Mouse (Mus musculus) heart, embryonic 10.5 days (tissue): ENCODE measurements around the gene Cenph. TPM values are rescaled to one million over a fixed set of nuclear protein-coding genes. Genes with fewer than 3 reads are reported as not detected.
"Not testable (repeated sequence)": the region's sequence is repeated elsewhere in the genome, so short reads cannot be mapped to it uniquely, and the experiment has no call there.

Experiments
- DNase-seq: peaks from one replicate; pipeline ENCODE4 v3.0.0-alpha.2; 2017; ENCODE audit warnings: low spot score
- H3K27ac ChIP-seq: fragments of 300-500 bp; sonication (generic); 2 replicates; pipeline ENCODE4 v1.5.1; 2016; ENCODE audit warnings: mild to moderate bottlenecking
- H3K27me3 ChIP-seq: fragments of 300-500 bp; sonication (generic); 2 replicates; pipeline ENCODE4 v1.6.1; 2016; ENCODE audit warnings: mild to moderate bottlenecking; ENCODE audit not compliant: poor library complexity, insufficient read depth, severe bottlenecking
- H3K36me3 ChIP-seq: fragments of 300-500 bp; sonication (generic); 2 replicates; pipeline ENCODE4 v1.6.1; 2016; ENCODE audit warnings: mild to moderate bottlenecking, moderate library complexity
- H3K4me1 ChIP-seq: fragments of 300-500 bp; sonication (generic); 2 replicates; pipeline ENCODE4 v1.6.1; 2016; ENCODE audit warnings: mild to moderate bottlenecking
- H3K4me3 ChIP-seq: fragments of 300-500 bp; sonication (generic); 2 replicates; pipeline ENCODE4 v1.5.1; 2016; ENCODE audit warnings: mild to moderate bottlenecking, moderate library complexity
- H3K9me3 ChIP-seq: fragments of 300-500 bp; sonication (generic); 2 replicates; pipeline ENCODE4 v1.6.1; 2016; ENCODE audit warnings: mild to moderate bottlenecking, moderate library complexity
- WGBS: fragments of 180-500 bp; shearing (Covaris S2); methylation state at CpG from one replicate; pipeline ENCODE4 v1.1.7; 2016; 5-methylcytosine and 5-hydroxymethylcytosine counted together
- polyA plus RNA-seq: library from polyadenylated mRNA; unstranded; fragments of >200 nt; fragmentation: Nextera tagmentation; extraction: Ambion mirVana; gene quantifications from 2 replicates; pipeline ENCODE4 v1.2.1, GENCODE M21; 2016

The Cenph gene
- polyA plus RNA-seq, 1 experiment from 2014 or later = 38.1 TPM

- peak; percentile 51 for DNase-seq
- H3K4me1 ChIP-seq = peaks cover 12% of the 10 kb centered on the region
- 81% methylated on average over 5 of the region's 5 CpGs for WGBS
- no peaks in the 10 kb centered on the region for H3K27me3 ChIP-seq
- H3K4me3 ChIP-seq = peak overlapping the region; percentile 82; the same call in 1 of the 2 replicates
- no peak overlapping the region for H3K27ac ChIP-seq
- peaks cover 24% of the 10 kb centered on the region; the same call in 1 of the 2 replicates for H3K36me3 ChIP-seq
- no peaks in the 10 kb centered on the region for H3K9me3 ChIP-seq
Observed at GRCm38 (mm10) chr13:100742831-100743230, 32.9 kb downstream of the Cenph start.

GRCm38 (mm10) chr13:100732756-100733155 is 42.9 kb downstream of the Cenph start:
- WGBS = 87% methylated on average over 2 of the region's 2 CpGs
- no peaks in the 10 kb centered on the region for H3K27me3 ChIP-seq
- no peaks in the 10 kb centered on the region for H3K9me3 ChIP-seq
- peaks cover 38% of the 10 kb centered on the region for H3K36me3 ChIP-seq
- DNase-seq = no peak
- H3K4me3 ChIP-seq = no peak overlapping the region
- H3K4me1 ChIP-seq = peaks cover 17% of the 10 kb centered on the region
- no peak overlapping the region for H3K27ac ChIP-seq

- Histone ChIP-seq H3K4me3 (peak overlapping the region; percentile 82), H3K36me3 (peaks cover 30% of the 10 kb centered on the region), H3K4me1 (peaks cover 19% of the 10 kb centered on the region), H3K27ac (peak overlapping the region; percentile 97)
- DNase-seq, H3K9me3 ChIP-seq, H3K27me3 ChIP-seq: not testable (repeated sequence)
- 86% methylated on average over 6 of the region's 6 CpGs for WGBS
Observed at GRCm38 (mm10) chr13:100731462-100732046, 44.1 kb downstream of the Cenph start.

GRCm38 (mm10) chr13:100730861-100731176 is 44.9 kb downstream of the Cenph start, which contains the start of gene Cdk7:
Gene Cdk7 (minus strand): TSS chr13:100730939.
- peak within 1 kb of the TSS; percentile 82 for H3K4me3 ChIP-seq
- peaks cover 22% of the 10 kb centered on the region for H3K4me1 ChIP-seq
- peak; percentile 98 for DNase-seq
- no peaks in the 10 kb centered on the region for H3K9me3 ChIP-seq
- peak within 1 kb of the TSS; percentile 97 for H3K27ac ChIP-seq
- no peaks in the 10 kb centered on the region for H3K27me3 ChIP-seq
- under 1% methylated on average over 19 of the region's 19 CpGs for WGBS
- peaks cover 28% of the 10 kb centered on the region for H3K36me3 ChIP-seq

GRCm38 (mm10) chr13:100730153-100730860 is 45.4 kb downstream of the Cenph start:
- Histone ChIP-seq H3K4me3 (peak overlapping the region; percentile 82), H3K36me3 (peaks cover 29% of the 10 kb centered on the region), H3K27ac (peak overlapping the region; percentile 97), H3K4me1 (peaks cover 24% of the 10 kb centered on the region), H3K9me3 (no peaks in the 10 kb centered on the region), H3K27me3 (no peaks in the 10 kb centered on the region)
- WGBS = 2% methylated on average over 30 of the region's 30 CpGs
- no peak for DNase-seq

- not testable (repeated sequence) for H3K27me3 ChIP-seq, DNase-seq, H3K9me3 ChIP-seq, H3K27ac ChIP-seq
- Histone ChIP-seq H3K4me3 (peak overlapping the region; percentile 82; the same call in 1 of the 2 replicates), H3K36me3 (peaks cover 35% of the 10 kb centered on the region), H3K4me1 (peaks cover 28% of the 10 kb centered on the region)
- 90% methylated on average over 4 of the region's 4 CpGs for whole genome bisulfite sequencing
Observed at GRCm38 (mm10) chr13:100728530-100728929, 47.2 kb downstream of the Cenph start.

GRCm38 (mm10) chr13:100728086-100728485 is 47.6 kb downstream of the Cenph start:
- WGBS = 38% methylated on average over 5 of the region's 5 CpGs
- Histone ChIP-seq H3K4me3 (0 out of 2 replicates have a peak overlapping the region, but pooled peaks have one; percentile 18), H3K27ac (no peak overlapping the region), H3K9me3 (no peaks in the 10 kb centered on the region), H3K27me3 (no peaks in the 10 kb centered on the region), H3K36me3 (peaks cover 35% of the 10 kb centered on the region), H3K4me1 (peaks cover 28% of the 10 kb centered on the region)
- DNase-seq = peak; percentile 63

- peak; percentile 71 for DNase-seq
- WGBS = 54% methylated on average over 10 of the region's 10 CpGs
- Histone ChIP-seq H3K36me3 (peaks cover 62% of the 10 kb centered on the region), H3K27ac (no peak overlapping the region), H3K9me3 (no peaks in the 10 kb centered on the region), H3K27me3 (no peaks in the 10 kb centered on the region), H3K4me1 (peaks cover 28% of the 10 kb centered on the region), H3K4me3 (no peak overlapping the region)
Observed at GRCm38 (mm10) chr13:100725194-100725593, 50.5 kb downstream of the Cenph start.

- 85% methylated on average over 7 of the region's 7 CpGs for WGBS
- no peaks in the 10 kb centered on the region for H3K9me3 ChIP-seq
- no peak overlapping the region for H3K27ac ChIP-seq
- peak; percentile 38 for DNase-seq
- no peak overlapping the region for H3K4me3 ChIP-seq
- H3K4me1 ChIP-seq = peaks cover 24% of the 10 kb centered on the region
- H3K36me3 ChIP-seq = peaks cover 70% of the 10 kb centered on the region
- no peaks in the 10 kb centered on the region for H3K27me3 ChIP-seq
Observed at GRCm38 (mm10) chr13:100724051-100724754, 51.5 kb downstream of the Cenph start.

GRCm38 (mm10) chr13:100721656-100722055 is 54.0 kb downstream of the Cenph start:
- Histone ChIP-seq H3K27me3 (no peaks in the 10 kb centered on the region), H3K27ac (no peak overlapping the region), H3K4me3 (no peak overlapping the region), H3K36me3 (peaks cover 77% of the 10 kb centered on the region), H3K4me1 (peaks cover 9% of the 10 kb centered on the region; the same call in 1 of the 2 replicates), H3K9me3 (no peaks in the 10 kb centered on the region)
- peak; percentile 36 for DNase-seq
- 91% methylated on average over 5 of the region's 5 CpGs for WGBS

- 79% methylated on average over 6 of the region's 6 CpGs for WGBS
- no peaks in the 10 kb centered on the region for H3K9me3 ChIP-seq
- H3K4me3 ChIP-seq = no peak overlapping the region
- H3K4me1 ChIP-seq = no peaks in the 10 kb centered on the region
- H3K36me3 ChIP-seq = peaks cover 93% of the 10 kb centered on the region
- H3K27ac ChIP-seq = no peak overlapping the region
- H3K27me3 ChIP-seq = no peaks in the 10 kb centered on the region
- DNase-seq = no peak
Observed at GRCm38 (mm10) chr13:100715467-100715866, 60.2 kb downstream of the Cenph start.
